Mouse (Mus musculus) lung, postnatal 0 days (tissue): ENCODE data around the gene Hydin.

ENCODE experiments used
- CTCF ChIP-seq: IDR thresholded peaks from 2 replicates; pipeline ENCODE4 v1.5.1; 2016; ENCODE audit warnings: antibody characterized with exemption, mild to moderate bottlenecking
- EP300 ChIP-seq: IDR thresholded peaks from 2 replicates; pipeline ENCODE4 v1.6.1; 2016; ENCODE audit warnings: antibody characterized with exemption, mild to moderate bottlenecking, control low read depth

DNA sequence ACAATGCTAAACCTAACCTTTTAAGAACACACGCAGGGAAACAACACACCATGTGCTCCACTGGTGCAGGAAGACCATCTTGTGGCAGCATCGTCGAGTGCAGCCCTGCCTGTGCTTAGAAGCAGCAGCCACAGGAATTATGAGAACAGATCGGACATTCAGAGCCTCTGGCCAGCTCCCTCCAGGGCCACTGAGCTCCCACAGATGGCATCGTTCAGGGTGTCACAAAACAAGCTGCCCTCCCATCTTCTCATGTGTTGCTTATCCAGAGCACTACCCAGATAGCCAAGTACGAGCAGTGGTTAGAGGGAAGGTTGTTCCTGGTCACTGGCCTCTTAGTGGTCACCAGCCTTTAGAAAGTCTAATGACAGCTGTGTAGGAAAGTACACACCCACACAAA is 382.5 kb downstream of the Hydin start:
- TF ChIP-seq CTCF (no peak), EP300 (no peak)
